Mouse (Mus musculus) cerebellum, adult 11 months (tissue): ENCODE data around the gene Mtif2.

Source experiments
- DNase-seq: peaks from one replicate; pipeline ENCODE4 v3.0.0; 2022

Gene Mtif2

GRCm38 (mm10) chr11:29560452-29560851, 34.2 kb downstream of the Mtif2 start:
- no peak for DNase-seq

- DNase-seq: no peak
Observed at GRCm38 (mm10) chr11:29560990-29561389, 34.8 kb downstream of the Mtif2 start.

GRCm38 (mm10) chr11:29563406-29563805, 37.2 kb downstream of the Mtif2 start:
- no peak for DNase-seq

GRCm38 (mm10) chr11:29571536-29571935, 45.3 kb downstream of the Mtif2 start:
- DNase-seq: no peak

GRCm38 (mm10) chr11:29572656-29573055, 46.4 kb downstream of the Mtif2 start:
- no peak for DNase-seq

GRCm38 (mm10) chr11:29579610-29580009, 53.4 kb downstream of the Mtif2 start:
- DNase-seq: no peak
